Mouse (Mus musculus) G1E-ER4 (cell line): ENCODE results near the gene Ttc7b. TPM values are rescaled to one million over a fixed set of nuclear protein-coding genes. Genes with fewer than 3 reads are reported as not detected.

Source experiments
- GATA1 ChIP-seq: IDR thresholded peaks from one replicate; pipeline ENCODE4 v1.8.0; 2012; ENCODE audit warnings: low read length, inconsistent platforms
- polyA plus RNA-seq: library from polyadenylated mRNA; stranded (reverse); fragments of >175 nt; gene quantifications from 2 replicates; pipeline ENCODE4 v1.2.3, GENCODE M21; 2012

Gene Ttc7b
- polyA plus RNA-seq, 1 experiment: 24.7 TPM

GRCm38 (mm10) chr12:100426212-100426611, 94.4 kb downstream of the Ttc7b start:
- no peak for TF ChIP-seq GATA1

- TF ChIP-seq GATA1: no peak
These were observed 95.6 kb downstream of the Ttc7b start for GRCm38 (mm10) chr12:100425028-100425427.

DNA sequence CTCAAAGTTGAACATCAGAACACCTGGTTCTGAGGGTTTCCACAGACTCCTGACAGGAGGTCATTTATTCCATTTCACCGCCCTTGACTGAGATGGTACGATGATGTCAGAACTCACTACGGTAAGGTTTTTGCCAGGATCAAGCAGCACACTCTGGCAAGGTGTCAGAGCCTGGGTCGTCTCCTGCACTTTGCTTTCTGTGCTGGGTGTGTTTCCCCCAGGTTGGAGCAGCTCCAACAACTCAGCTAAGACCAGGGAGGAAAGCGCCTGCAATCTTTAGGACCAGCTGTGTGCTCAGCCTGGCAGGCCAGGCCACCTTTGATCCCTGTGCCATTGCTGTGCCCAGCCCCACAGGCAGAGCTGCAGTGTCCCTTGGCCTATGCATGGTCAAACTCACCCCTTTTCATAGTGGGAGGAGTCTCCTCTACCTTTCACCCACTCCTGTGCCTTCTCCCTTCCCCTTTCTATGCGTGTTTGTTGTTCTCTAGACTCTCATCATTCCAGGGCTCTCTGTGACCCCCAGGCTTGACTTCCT, 98.3 kb downstream of the Ttc7b start:
- no peak for TF ChIP-seq GATA1

GRCm38 (mm10) chr12:100421538-100421937, 99.1 kb downstream of the Ttc7b start:
- TF ChIP-seq GATA1: no peak

DNA sequence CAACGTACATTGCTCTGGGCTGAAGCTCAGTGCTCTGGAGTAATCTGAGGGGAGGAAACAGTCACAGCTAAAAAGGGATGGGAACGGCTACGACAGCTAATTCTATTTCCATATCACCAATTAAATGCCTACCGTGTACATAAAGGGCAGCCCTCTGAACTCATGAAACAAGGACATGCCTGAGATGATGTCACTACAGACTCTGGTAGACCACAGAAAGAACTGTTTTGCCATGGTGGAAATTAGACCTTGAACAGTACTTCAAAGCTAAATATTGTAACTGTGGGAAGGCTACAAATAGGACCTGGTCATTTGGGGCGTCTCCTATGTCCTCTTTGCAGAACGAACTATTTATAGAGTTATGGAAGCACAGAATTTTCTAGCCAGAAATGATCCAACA, 99.7 kb downstream of the Ttc7b start:
- TF ChIP-seq GATA1: no peak

DNA sequence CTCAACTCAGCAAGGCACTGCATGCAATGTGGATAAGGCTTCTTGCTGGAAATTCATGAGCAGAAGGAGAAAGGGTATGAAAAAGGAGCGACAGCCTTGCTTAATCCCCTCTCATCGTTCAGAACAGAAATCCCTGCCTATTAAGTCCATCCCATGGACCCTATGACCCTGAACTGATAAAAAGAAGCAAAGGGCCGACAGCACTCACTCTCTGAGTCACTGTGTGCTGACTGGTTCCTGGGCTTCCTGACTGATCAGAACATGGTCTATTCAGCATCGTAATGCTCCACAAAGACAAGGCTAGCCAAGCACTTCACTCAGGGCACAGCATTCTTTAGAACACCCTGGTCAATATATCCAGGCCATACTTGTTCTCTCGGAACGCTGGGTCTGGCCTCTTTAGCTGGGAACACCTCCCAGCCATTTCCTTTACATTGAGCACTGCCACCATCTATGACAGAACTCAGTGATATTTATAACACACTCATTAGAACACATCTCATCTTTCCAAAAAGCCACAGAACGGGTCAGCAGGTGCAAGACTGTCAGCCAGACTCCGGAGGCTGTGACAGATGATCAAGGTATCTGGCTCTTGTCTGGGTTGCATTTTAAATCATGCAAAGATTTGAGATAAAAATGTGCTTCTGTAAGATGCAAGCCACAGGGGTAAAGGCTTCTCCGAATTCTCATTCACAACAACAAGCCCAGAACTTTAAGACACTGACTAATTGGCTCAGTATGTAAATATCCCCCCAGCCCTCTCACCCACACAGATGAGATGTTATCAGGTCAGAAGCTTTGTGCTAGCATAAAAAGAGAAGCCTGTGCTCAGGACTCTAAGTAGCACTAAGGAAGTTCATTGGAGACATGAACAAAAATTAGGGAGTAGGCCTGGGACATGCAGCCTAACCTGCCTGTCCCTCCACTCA, 100.4 kb downstream of the Ttc7b start:
- TF ChIP-seq GATA1: no peak

GRCm38 (mm10) chr12:100415802-100416201, 104.8 kb downstream of the Ttc7b start:
- TF ChIP-seq GATA1: no peak

DNA sequence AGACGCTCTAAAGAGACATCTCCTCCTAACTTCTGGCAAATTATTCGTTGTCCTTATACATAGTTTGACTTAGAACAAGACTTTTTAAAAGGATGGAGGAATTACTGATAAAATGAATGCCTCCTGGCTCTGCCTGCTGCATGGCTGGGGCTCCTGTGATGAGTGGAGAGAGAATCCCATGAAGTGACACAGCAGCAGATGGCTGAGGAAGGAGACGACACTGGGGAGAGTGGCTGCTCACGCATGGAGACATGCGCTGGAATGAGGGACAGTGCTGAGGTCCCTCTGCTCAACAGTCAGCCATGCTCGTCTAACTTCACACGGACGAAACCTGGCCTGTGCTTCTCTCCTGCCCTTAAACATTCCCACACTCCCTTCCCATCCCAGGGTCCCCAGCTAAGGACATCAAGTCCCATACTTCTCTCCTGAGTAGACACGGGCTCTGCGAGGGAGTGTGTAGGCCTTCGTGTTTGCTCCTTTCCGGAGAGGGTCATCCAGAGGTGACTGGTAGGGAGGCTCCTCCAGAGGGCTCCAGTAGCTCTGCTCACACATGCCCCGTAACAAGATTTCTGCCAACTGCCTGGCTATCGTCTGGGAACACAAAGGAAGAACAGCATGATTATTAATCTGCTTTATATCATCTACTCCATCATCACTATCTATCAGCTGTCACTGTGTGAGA, 105.8 kb downstream of the Ttc7b start:
- no peak for TF ChIP-seq GATA1

DNA sequence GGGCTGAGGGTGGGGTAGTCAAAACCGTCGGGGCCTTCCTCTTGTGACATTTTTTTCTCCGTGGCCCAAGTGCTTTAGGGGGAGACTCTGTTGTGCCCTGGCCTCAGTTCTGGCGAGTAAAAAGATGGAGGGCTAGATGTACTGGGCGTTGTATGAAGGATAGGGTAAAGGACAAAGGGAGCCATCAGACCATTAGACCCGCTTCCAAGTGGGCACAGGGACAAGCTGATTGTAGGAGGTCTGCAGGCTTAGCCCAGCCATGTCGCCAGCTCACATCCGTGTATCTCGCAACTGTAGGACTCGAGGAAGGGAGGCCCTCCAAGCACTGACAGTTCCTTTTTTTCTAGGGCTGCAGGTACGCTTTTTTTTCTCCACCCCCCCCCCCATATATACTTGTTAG, 111.9 kb downstream of the Ttc7b start:
- no peak for TF ChIP-seq GATA1

- TF ChIP-seq GATA1: no peak
These were observed 112.5 kb downstream of the Ttc7b start for GRCm38 (mm10) chr12:100408143-100408542.

DNA sequence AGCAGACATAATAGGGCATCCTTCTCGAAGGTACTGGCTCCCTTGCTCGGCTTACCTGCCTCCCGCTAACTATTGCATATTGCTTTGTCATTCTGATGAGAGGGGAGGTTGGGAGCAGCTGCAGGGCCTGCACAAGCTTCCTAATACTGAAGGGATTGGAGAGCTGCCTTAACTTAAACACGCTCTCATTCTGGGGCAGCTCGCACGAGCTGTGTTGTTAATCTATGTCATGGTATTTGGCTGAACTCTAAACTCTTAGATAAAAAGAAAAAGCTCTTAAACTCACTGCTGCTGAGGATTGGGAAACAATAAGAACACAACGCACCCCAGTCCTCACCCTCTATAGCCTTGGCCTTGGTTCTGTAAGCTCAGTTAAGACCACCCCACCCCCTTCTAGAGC, 113.3 kb downstream of the Ttc7b start:
- TF ChIP-seq GATA1: no peak

GRCm38 (mm10) chr12:100406094-100406493, 114.5 kb downstream of the Ttc7b start:
- no peak for TF ChIP-seq GATA1

DNA sequence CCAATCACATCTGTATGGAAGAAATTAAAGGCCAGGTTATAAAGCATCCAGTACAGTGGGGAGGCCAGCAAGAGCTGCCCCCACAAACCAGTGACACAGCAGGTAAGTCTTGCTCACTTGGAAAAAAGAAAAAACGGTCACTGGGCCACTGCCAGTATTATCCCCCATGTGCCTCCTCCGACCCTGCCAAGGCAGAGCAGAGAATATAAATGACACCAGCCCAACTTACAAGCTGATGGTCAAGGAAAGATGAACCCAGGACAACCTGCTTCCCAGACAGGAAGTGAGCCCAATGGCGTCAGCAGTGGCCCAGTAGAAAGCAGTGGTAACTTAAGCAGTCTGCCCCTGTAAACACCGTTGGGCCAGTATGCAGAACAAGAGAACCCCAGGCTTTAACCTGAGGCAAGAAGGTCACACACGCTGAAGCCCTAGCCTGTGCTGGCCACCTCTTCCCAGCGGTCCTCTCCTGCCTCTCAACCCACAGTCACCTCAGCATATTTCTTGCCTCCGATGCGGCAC, 115.1 kb downstream of the Ttc7b start:
- no peak for TF ChIP-seq GATA1

- TF ChIP-seq GATA1: no peak
These were observed 116.2 kb downstream of the Ttc7b start for GRCm38 (mm10) chr12:100404430-100404829.

- TF ChIP-seq GATA1: no peak
These were observed 117.7 kb downstream of the Ttc7b start for GRCm38 (mm10) chr12:100403005-100403324.

GRCm38 (mm10) chr12:100402296-100403004, 118.2 kb downstream of the Ttc7b start:
- TF ChIP-seq GATA1: no peak
